Mouse (Mus musculus): ENCODE data around the gene Gnaq.
A peak's percentile ranks its signal among the peaks of the same experiment; 100 is the strongest.

Gene Gnaq

GRCm38 (mm10) chr19:16319986-16320385, 187.4 kb downstream of the Gnaq start:
- DNase-seq (ENCODE audit: low spot score): no peak

- no peak for DNase-seq (ENCODE audit: low spot score)
These were observed 190.4 kb downstream of the Gnaq start for GRCm38 (mm10) chr19:16322986-16323385.

- no peak for DNase-seq (ENCODE audit: low spot score)
These were observed 191.6 kb downstream of the Gnaq start for GRCm38 (mm10) chr19:16324239-16324638.

GRCm38 (mm10) chr19:16325911-16326310, 193.3 kb downstream of the Gnaq start:
- no peak for DNase-seq (ENCODE audit: low spot score)

- no peak for DNase-seq (ENCODE audit: low spot score)
These were observed 194.9 kb downstream of the Gnaq start for GRCm38 (mm10) chr19:16327401-16328073.

GRCm38 (mm10) chr19:16328074-16328850, 195.6 kb downstream of the Gnaq start:
- peak; percentile 16 for DNase-seq (ENCODE audit: low spot score)

- no peak for DNase-seq (ENCODE audit: low spot score)
These were observed 196.4 kb downstream of the Gnaq start for GRCm38 (mm10) chr19:16329056-16329455.

GRCm38 (mm10) chr19:16329648-16330047, 197.0 kb downstream of the Gnaq start:
- no peak for DNase-seq (ENCODE audit: low spot score)

- DNase-seq (ENCODE audit: low spot score): no peak
These were observed 197.5 kb downstream of the Gnaq start for GRCm38 (mm10) chr19:16330161-16330560.

GRCm38 (mm10) chr19:16331047-16331446, 198.4 kb downstream of the Gnaq start:
- no peak for DNase-seq (ENCODE audit: low spot score)

GRCm38 (mm10) chr19:16337866-16338530, 205.4 kb downstream of the Gnaq start:
- DNase-seq (ENCODE audit: low spot score): no peak

- DNase-seq (ENCODE audit: low spot score): no peak
These were observed 207.4 kb downstream of the Gnaq start for GRCm38 (mm10) chr19:16339954-16340586.

- no peak for DNase-seq (ENCODE audit: low spot score)
These were observed 210.1 kb downstream of the Gnaq start for GRCm38 (mm10) chr19:16342702-16343101.

- DNase-seq (ENCODE audit: low spot score): no peak
These were observed 212.9 kb downstream of the Gnaq start for GRCm38 (mm10) chr19:16345516-16345915.

- no peak for DNase-seq (ENCODE audit: low spot score)
These were observed 214.4 kb downstream of the Gnaq start for GRCm38 (mm10) chr19:16347037-16347436.

GRCm38 (mm10) chr19:16353701-16354136, 221.1 kb downstream of the Gnaq start:
- no peak for DNase-seq (ENCODE audit: low spot score)

GRCm38 (mm10) chr19:16358148-16358547, 225.5 kb downstream of the Gnaq start:
- no peak for DNase-seq (ENCODE audit: low spot score)

GRCm38 (mm10) chr19:16358905-16359304, 226.3 kb downstream of the Gnaq start:
- DNase-seq (ENCODE audit: low spot score): peak; percentile 15

- no peak for DNase-seq (ENCODE audit: low spot score)
These were observed 233.9 kb downstream of the Gnaq start for GRCm38 (mm10) chr19:16366465-16367063.

- no peak for DNase-seq (ENCODE audit: low spot score)
These were observed 234.6 kb downstream of the Gnaq start for GRCm38 (mm10) chr19:16367218-16367617.

- no peak for DNase-seq (ENCODE audit: low spot score)
These were observed 239.0 kb downstream of the Gnaq start for GRCm38 (mm10) chr19:16371680-16372079.

Data from ovary, postnatal 14 days (tissue).